Mouse (Mus musculus): ENCODE results near the gene Gm12169. TPM values are rescaled to one million over a fixed set of nuclear protein-coding genes. Genes with fewer than 3 reads are reported as not detected.

Gene Gm12169
- polyA plus RNA-seq, 1 experiment = not detected

GRCm38 (mm10) chr11:46565967-46566366 lies 42.0 kb downstream of the Gm12169 start:
- Histone ChIP-seq H3K4me3 (ENCODE audit: low read depth, low read length) (no peak overlapping the region), H3K27me3 (ENCODE audit: control insufficient read depth, insufficient read depth, low read length) (no peaks in the 10 kb centered on the region), H3K27ac (ENCODE audit: insufficient read depth, low read depth, low read length) (no peak overlapping the region), H3K4me1 (ENCODE audit: control insufficient read depth, insufficient read depth, insufficient read length, low read length) (no peaks in the 10 kb centered on the region), H3K36me3 (ENCODE audit: control insufficient read depth, insufficient read depth, low read length) (no peaks in the 10 kb centered on the region)
- 87% methylated on average over 2 of the region's 2 CpGs for WGBS
- no peak for TF ChIP-seq CTCF (IDR thresholded peaks at IDR 0.05; ENCODE audit: extremely low read depth, insufficient read length, insufficient replicate concordance, low read depth, low read length)
- no peak for TF ChIP-seq POLR2A (IDR thresholded peaks at IDR 0.05; ENCODE audit: low read depth, low read length)

GRCm38 (mm10) chr11:46569107-46569506 lies 45.1 kb downstream of the Gm12169 start:
- Histone ChIP-seq H3K36me3 (ENCODE audit: control insufficient read depth, insufficient read depth, low read length) (no peaks in the 10 kb centered on the region), H3K27me3 (ENCODE audit: control insufficient read depth, insufficient read depth, low read length) (no peaks in the 10 kb centered on the region), H3K27ac (ENCODE audit: insufficient read depth, low read depth, low read length) (no peak overlapping the region), H3K4me1 (ENCODE audit: control insufficient read depth, insufficient read depth, insufficient read length, low read length) (no peaks in the 10 kb centered on the region), H3K4me3 (ENCODE audit: low read depth, low read length) (no peak overlapping the region)
- 78% methylated on average over 1 of the region's 1 CpGs for WGBS
- TF ChIP-seq POLR2A (IDR thresholded peaks at IDR 0.05; ENCODE audit: low read depth, low read length) = no peak

DNA sequence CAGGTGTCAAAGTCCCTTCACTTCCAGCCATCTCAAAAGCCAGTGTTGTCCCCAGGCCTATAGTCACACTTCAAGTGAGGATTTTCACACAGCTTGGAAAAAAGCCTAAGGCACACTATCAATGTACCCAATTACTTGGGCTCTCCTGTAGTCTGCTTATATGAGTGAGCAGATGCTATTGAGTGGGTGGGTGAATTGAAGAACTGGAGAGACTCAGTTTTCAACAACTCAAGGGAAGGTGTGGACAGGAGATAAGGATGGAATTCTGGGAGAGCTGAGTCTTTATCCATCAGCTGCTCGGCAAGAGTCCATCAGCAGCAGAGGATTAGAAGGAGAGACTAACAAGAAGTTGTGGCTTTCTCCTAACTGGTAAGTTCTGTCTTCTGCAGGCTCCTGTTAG lies 47.3 kb downstream of the Gm12169 start, which contains the start of gene BC053393:
TSS of gene BC053393 (plus strand) at position 210 of the 400 bp plus-strand sequence.
- Histone ChIP-seq H3K27ac (ENCODE audit: insufficient read depth, low read depth, low read length) (no peak within 1 kb of the TSS), H3K36me3 (ENCODE audit: control insufficient read depth, insufficient read depth, low read length) (no peaks in the 10 kb centered on the region), H3K4me1 (ENCODE audit: control insufficient read depth, insufficient read depth, insufficient read length, low read length) (no peaks in the 10 kb centered on the region), H3K4me3 (ENCODE audit: low read depth, low read length) (no peak within 1 kb of the TSS), H3K27me3 (ENCODE audit: control insufficient read depth, insufficient read depth, low read length) (no peaks in the 10 kb centered on the region)
- TF ChIP-seq POLR2A (IDR thresholded peaks at IDR 0.05; ENCODE audit: low read depth, low read length) (no peak), CTCF (IDR thresholded peaks at IDR 0.05; ENCODE audit: extremely low read depth, insufficient read length, insufficient replicate concordance, low read depth, low read length) (no peak)
- WGBS = 60% methylated on average over 1 of the region's 1 CpGs

DNA sequence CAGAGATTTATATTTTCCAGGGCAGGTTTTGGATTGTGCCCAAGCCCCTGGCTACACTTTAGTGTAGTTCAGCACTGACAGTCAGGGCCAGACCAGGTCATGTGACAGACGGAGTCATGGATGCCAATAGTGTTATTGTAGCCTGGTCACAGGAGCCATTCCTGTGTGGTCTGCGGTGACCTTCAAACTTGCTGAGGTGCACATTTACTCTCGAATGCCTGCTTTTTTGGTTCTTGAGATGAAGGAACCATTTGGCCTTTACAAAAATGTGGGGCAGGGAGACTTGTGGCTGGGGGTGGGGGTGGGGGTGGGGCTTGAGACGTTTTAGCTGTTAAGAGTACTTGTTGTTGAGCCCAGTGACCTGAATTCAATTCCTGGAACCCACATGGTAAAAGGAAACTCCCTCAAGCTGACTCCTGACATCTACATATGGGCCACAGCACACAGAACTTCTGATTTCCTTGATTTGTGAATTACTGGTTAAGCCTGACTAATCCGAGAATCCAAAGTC lies 54.8 kb downstream of the Gm12169 start:
- Histone ChIP-seq H3K27me3 (ENCODE audit: control insufficient read depth, insufficient read depth, low read length) (no peaks in the 10 kb centered on the region), H3K36me3 (ENCODE audit: control insufficient read depth, insufficient read depth, low read length) (no peaks in the 10 kb centered on the region), H3K4me1 (ENCODE audit: control insufficient read depth, insufficient read depth, insufficient read length, low read length) (no peaks in the 10 kb centered on the region), H3K27ac (ENCODE audit: insufficient read depth, low read depth, low read length) (no peak overlapping the region), H3K4me3 (ENCODE audit: low read depth, low read length) (no peak overlapping the region)
- 57% methylated on average over 5 of the region's 5 CpGs for WGBS
- TF ChIP-seq CTCF (IDR thresholded peaks at IDR 0.05; ENCODE audit: extremely low read depth, insufficient read length, insufficient replicate concordance, low read depth, low read length) (no peak), POLR2A (IDR thresholded peaks at IDR 0.05; ENCODE audit: low read depth, low read length) (no peak)

DNA sequence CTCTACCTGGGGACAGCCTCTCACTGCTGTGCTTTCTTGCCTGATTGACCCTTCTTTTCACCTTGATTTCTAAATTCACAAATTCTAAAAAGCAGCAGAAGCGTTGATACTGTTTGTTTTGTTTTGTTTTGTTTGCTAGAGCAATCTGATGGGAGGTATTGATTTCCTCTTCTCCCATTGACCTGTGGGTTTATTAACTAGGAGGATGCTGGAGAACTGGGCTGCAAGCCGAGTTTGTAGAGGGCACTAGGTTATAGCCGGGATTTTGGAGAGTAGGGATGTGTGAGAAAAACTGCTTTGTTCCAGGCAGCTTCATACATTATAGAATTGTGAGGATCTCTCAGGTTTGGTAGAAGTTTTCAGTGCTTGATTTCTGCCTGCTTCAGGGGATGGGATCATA lies 56.4 kb downstream of the Gm12169 start:
- WGBS = 45% methylated on average over 3 of the region's 3 CpGs
- Histone ChIP-seq H3K27ac (ENCODE audit: insufficient read depth, low read depth, low read length) (no peak overlapping the region), H3K4me3 (ENCODE audit: low read depth, low read length) (no peak overlapping the region), H3K4me1 (ENCODE audit: control insufficient read depth, insufficient read depth, insufficient read length, low read length) (no peaks in the 10 kb centered on the region), H3K36me3 (ENCODE audit: control insufficient read depth, insufficient read depth, low read length) (no peaks in the 10 kb centered on the region), H3K27me3 (ENCODE audit: control insufficient read depth, insufficient read depth, low read length) (no peaks in the 10 kb centered on the region)
- TF ChIP-seq POLR2A (IDR thresholded peaks at IDR 0.05; ENCODE audit: low read depth, low read length) (no peak), CTCF (IDR thresholded peaks at IDR 0.05; ENCODE audit: extremely low read depth, insufficient read length, insufficient replicate concordance, low read depth, low read length) (no peak)

DNA sequence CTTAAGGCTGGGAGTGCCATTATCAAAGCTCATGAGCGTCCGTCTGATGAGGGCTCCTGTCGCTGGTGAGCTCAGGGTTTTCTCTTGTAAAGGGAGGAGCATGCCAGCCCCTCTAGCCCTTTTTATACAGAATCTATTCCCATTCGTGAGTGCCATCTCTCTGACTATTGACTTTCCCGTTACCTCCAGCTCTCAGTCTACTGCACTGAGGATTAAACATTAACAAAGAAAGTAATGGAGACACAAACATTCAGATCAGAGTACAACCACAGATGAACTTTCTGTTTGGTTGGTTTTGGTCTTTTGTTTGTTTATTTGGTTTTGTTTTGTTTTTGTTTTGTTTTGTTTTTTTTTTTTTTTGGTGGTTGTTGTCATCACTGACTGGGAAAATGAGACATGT lies 58.7 kb downstream of the Gm12169 start:
- no peaks in the 10 kb centered on the region for H3K4me1 ChIP-seq (ENCODE audit: control insufficient read depth, insufficient read depth, insufficient read length, low read length)
- H3K27me3 ChIP-seq (ENCODE audit: control insufficient read depth, insufficient read depth, low read length) = no peaks in the 10 kb centered on the region
- WGBS = 58% methylated on average over 5 of the region's 5 CpGs
- TF ChIP-seq POLR2A (IDR thresholded peaks at IDR 0.05; ENCODE audit: low read depth, low read length) (no peak), CTCF (IDR thresholded peaks at IDR 0.05; ENCODE audit: extremely low read depth, insufficient read length, insufficient replicate concordance, low read depth, low read length) (no peak)
- H3K27ac ChIP-seq (ENCODE audit: insufficient read depth, low read depth, low read length) = no peak overlapping the region
- no peak overlapping the region for H3K4me3 ChIP-seq (ENCODE audit: low read depth, low read length)
- no peaks in the 10 kb centered on the region for H3K36me3 ChIP-seq (ENCODE audit: control insufficient read depth, insufficient read depth, low read length)

Other genes starting within 250 kb of the Gm12169 start
- 3.3 and 3.8 TPM in 2 replicates for gene Cyfip2, start 211.4 kb upstream of the Gm12169 start, polyA plus RNA-seq (2012; rRNA removed)
- 0.52 and 1.1 TPM in 2 replicates for gene Itk, start 134.7 kb upstream of the Gm12169 start, polyA plus RNA-seq (2012; rRNA removed)
- 0.33 and 0.38 TPM in 2 replicates for gene Fam71b, start 127.7 kb upstream of the Gm12169 start, polyA plus RNA-seq (2012; rRNA removed)
- gene Med7, start 87.3 kb upstream of the Gm12169 start, polyA plus RNA-seq (2012; rRNA removed) = 4.4 and 11.4 TPM in 2 replicates
- gene Havcr2, start 69.3 kb upstream of the Gm12169 start, polyA plus RNA-seq (2012; rRNA removed) = 0.57 and 0.76 TPM in 2 replicates
- gene BC053393, start 47.3 kb downstream of the Gm12169 start, polyA plus RNA-seq (2012; rRNA removed) = not detected in 2 replicates
- not detected in 2 replicates for gene Dppa1, start 105.0 kb downstream of the Gm12169 start, polyA plus RNA-seq (2012; rRNA removed)
- 4.9 TPM in 1 of 2 replicates, not detected in the other for gene Timd2, start 182.8 kb downstream of the Gm12169 start, polyA plus RNA-seq (2012; rRNA removed)
- gene Havcr1, start 210.9 kb downstream of the Gm12169 start, polyA plus RNA-seq (2012; rRNA removed) = 0.05 and 0.10 TPM in 2 replicates

All from small intestine, adult 2 months (tissue).